Mouse (Mus musculus): ENCODE measurements around the gene Grk5. TPM values are rescaled to one million over a fixed set of nuclear protein-coding genes. Genes with fewer than 3 reads are reported as not detected.

Grk5 gene
- polyA plus RNA-seq, 1 experiment from 2014 or later: 3.3 TPM

- Histone ChIP-seq H3K9me3 (ENCODE audit: control insufficient read depth, low read length) (no peaks in the 10 kb centered on the region), H3K36me3 (ENCODE audit: control insufficient read depth, insufficient read depth, low read length) (no peaks in the 10 kb centered on the region), H3K27ac (ENCODE audit: low read depth, low read length) (no peak overlapping the region), H3K27me3 (ENCODE audit: control insufficient read depth, insufficient read depth, low read length) (no peaks in the 10 kb centered on the region), H3K4me3 (ENCODE audit: low read depth, low read length) (no peak overlapping the region), H3K9ac (replicated peaks; ENCODE audit: low read depth, low read length) (no peak overlapping the region), H3K4me1 (ENCODE audit: control insufficient read depth, insufficient read depth, low read length) (no peaks in the 10 kb centered on the region), H3K4me2 (ENCODE audit: low read depth, low read length) (no peak overlapping the region)
- no peak for ATAC-seq (ENCODE audit: low read depth)
- WGBS: 81% methylated on average over 2 of the region's 2 CpGs
Observed at GRCm38 (mm10) chr19:60981894-60982293, 92.3 kb downstream of the Grk5 start.

GRCm38 (mm10) chr19:60989766-60990165, 100.2 kb downstream of the Grk5 start:
- H3K4me2 ChIP-seq (ENCODE audit: low read depth, low read length): no peak overlapping the region
- H3K9me3 ChIP-seq (ENCODE audit: control insufficient read depth, low read length): no peaks in the 10 kb centered on the region
- no peak overlapping the region for H3K4me3 ChIP-seq (ENCODE audit: low read depth, low read length)
- 78% methylated on average over 5 of the region's 5 CpGs for WGBS
- H3K27ac ChIP-seq (ENCODE audit: low read depth, low read length): no peak overlapping the region
- H3K36me3 ChIP-seq (ENCODE audit: control insufficient read depth, insufficient read depth, low read length): no peaks in the 10 kb centered on the region
- ATAC-seq (ENCODE audit: low read depth): no peak
- no peak overlapping the region for H3K9ac ChIP-seq (replicated peaks; ENCODE audit: low read depth, low read length)
- H3K27me3 ChIP-seq (ENCODE audit: control insufficient read depth, insufficient read depth, low read length): no peaks in the 10 kb centered on the region
- H3K4me1 ChIP-seq (ENCODE audit: control insufficient read depth, insufficient read depth, low read length): no peaks in the 10 kb centered on the region

- H3K4me3 ChIP-seq (ENCODE audit: low read depth, low read length): no peak overlapping the region
- no peaks in the 10 kb centered on the region for H3K36me3 ChIP-seq (ENCODE audit: control insufficient read depth, insufficient read depth, low read length)
- H3K27me3 ChIP-seq (ENCODE audit: control insufficient read depth, insufficient read depth, low read length): no peaks in the 10 kb centered on the region
- 74% methylated on average over 3 of the region's 3 CpGs for WGBS
- no peaks in the 10 kb centered on the region for H3K9me3 ChIP-seq (ENCODE audit: control insufficient read depth, low read length)
- H3K27ac ChIP-seq (ENCODE audit: low read depth, low read length): no peak overlapping the region
- H3K4me2 ChIP-seq (ENCODE audit: low read depth, low read length): no peak overlapping the region
- no peak for ATAC-seq (ENCODE audit: low read depth)
- H3K4me1 ChIP-seq (ENCODE audit: control insufficient read depth, insufficient read depth, low read length): no peaks in the 10 kb centered on the region
- no peak overlapping the region for H3K9ac ChIP-seq (replicated peaks; ENCODE audit: low read depth, low read length)
Observed at GRCm38 (mm10) chr19:60994214-60994613, 104.7 kb downstream of the Grk5 start.

- H3K9me3 ChIP-seq (ENCODE audit: control insufficient read depth, low read length): no peaks in the 10 kb centered on the region
- ATAC-seq (ENCODE audit: low read depth): no peak
- no peaks in the 10 kb centered on the region for H3K27me3 ChIP-seq (ENCODE audit: control insufficient read depth, insufficient read depth, low read length)
- no peak overlapping the region for H3K4me3 ChIP-seq (ENCODE audit: low read depth, low read length)
- H3K27ac ChIP-seq (ENCODE audit: low read depth, low read length): no peak overlapping the region
- H3K4me1 ChIP-seq (ENCODE audit: control insufficient read depth, insufficient read depth, low read length): no peaks in the 10 kb centered on the region
- no peak overlapping the region for H3K9ac ChIP-seq (replicated peaks; ENCODE audit: low read depth, low read length)
- H3K4me2 ChIP-seq (ENCODE audit: low read depth, low read length): no peak overlapping the region
- 91% methylated on average over 2 of the region's 2 CpGs for WGBS
- no peaks in the 10 kb centered on the region for H3K36me3 ChIP-seq (ENCODE audit: control insufficient read depth, insufficient read depth, low read length)
Observed at GRCm38 (mm10) chr19:60994845-60995244, 105.3 kb downstream of the Grk5 start.

GRCm38 (mm10) chr19:60997784-60998183, 108.2 kb downstream of the Grk5 start:
- no peak for ATAC-seq (ENCODE audit: low read depth)
- no peak overlapping the region for H3K4me3 ChIP-seq (ENCODE audit: low read depth, low read length)
- no peak overlapping the region for H3K9ac ChIP-seq (replicated peaks; ENCODE audit: low read depth, low read length)
- H3K4me1 ChIP-seq (ENCODE audit: control insufficient read depth, insufficient read depth, low read length): no peaks in the 10 kb centered on the region
- H3K36me3 ChIP-seq (ENCODE audit: control insufficient read depth, insufficient read depth, low read length): no peaks in the 10 kb centered on the region
- no peak overlapping the region for H3K4me2 ChIP-seq (ENCODE audit: low read depth, low read length)
- H3K9me3 ChIP-seq (ENCODE audit: control insufficient read depth, low read length): no peaks in the 10 kb centered on the region
- H3K27me3 ChIP-seq (ENCODE audit: control insufficient read depth, insufficient read depth, low read length): no peaks in the 10 kb centered on the region
- 92% methylated on average over 4 of the region's 4 CpGs for WGBS
- H3K27ac ChIP-seq (ENCODE audit: low read depth, low read length): no peak overlapping the region

- WGBS: 63% methylated on average over 2 of the region's 2 CpGs
- Histone ChIP-seq H3K4me1 (ENCODE audit: control insufficient read depth, insufficient read depth, low read length) (no peaks in the 10 kb centered on the region), H3K27me3 (ENCODE audit: control insufficient read depth, insufficient read depth, low read length) (no peaks in the 10 kb centered on the region), H3K4me3 (ENCODE audit: low read depth, low read length) (no peak overlapping the region), H3K27ac (ENCODE audit: low read depth, low read length) (no peak overlapping the region), H3K36me3 (ENCODE audit: control insufficient read depth, insufficient read depth, low read length) (no peaks in the 10 kb centered on the region), H3K4me2 (ENCODE audit: low read depth, low read length) (no peak overlapping the region), H3K9me3 (ENCODE audit: control insufficient read depth, low read length) (no peaks in the 10 kb centered on the region), H3K9ac (replicated peaks; ENCODE audit: low read depth, low read length) (no peak overlapping the region)
- ATAC-seq (ENCODE audit: low read depth): no peak
Observed at GRCm38 (mm10) chr19:60999652-61000051, 110.1 kb downstream of the Grk5 start.

GRCm38 (mm10) chr19:61000958-61001357, 111.4 kb downstream of the Grk5 start:
- Histone ChIP-seq H3K9me3 (ENCODE audit: control insufficient read depth, low read length) (no peaks in the 10 kb centered on the region), H3K27ac (ENCODE audit: low read depth, low read length) (no peak overlapping the region), H3K4me2 (ENCODE audit: low read depth, low read length) (no peak overlapping the region), H3K36me3 (ENCODE audit: control insufficient read depth, insufficient read depth, low read length) (no peaks in the 10 kb centered on the region), H3K9ac (replicated peaks; ENCODE audit: low read depth, low read length) (no peak overlapping the region), H3K4me3 (ENCODE audit: low read depth, low read length) (no peak overlapping the region), H3K4me1 (ENCODE audit: control insufficient read depth, insufficient read depth, low read length) (no peaks in the 10 kb centered on the region), H3K27me3 (ENCODE audit: control insufficient read depth, insufficient read depth, low read length) (no peaks in the 10 kb centered on the region)
- no peak for ATAC-seq (ENCODE audit: low read depth)
- WGBS: 94% methylated on average over 2 of the region's 2 CpGs

- Histone ChIP-seq H3K4me3 (ENCODE audit: low read depth, low read length) (no peak overlapping the region), H3K4me2 (ENCODE audit: low read depth, low read length) (no peak overlapping the region), H3K4me1 (ENCODE audit: control insufficient read depth, insufficient read depth, low read length) (no peaks in the 10 kb centered on the region), H3K27ac (ENCODE audit: low read depth, low read length) (no peak overlapping the region), H3K27me3 (ENCODE audit: control insufficient read depth, insufficient read depth, low read length) (no peaks in the 10 kb centered on the region), H3K9me3 (ENCODE audit: control insufficient read depth, low read length) (no peaks in the 10 kb centered on the region), H3K36me3 (ENCODE audit: control insufficient read depth, insufficient read depth, low read length) (no peaks in the 10 kb centered on the region), H3K9ac (replicated peaks; ENCODE audit: low read depth, low read length) (no peak overlapping the region)
- WGBS: 80% methylated on average over 2 of the region's 2 CpGs
- ATAC-seq (ENCODE audit: low read depth): no peak
Observed at GRCm38 (mm10) chr19:61009266-61009665, 119.7 kb downstream of the Grk5 start.

GRCm38 (mm10) chr19:61017477-61018266, 128.1 kb downstream of the Grk5 start:
- H3K4me1 ChIP-seq (ENCODE audit: control insufficient read depth, insufficient read depth, low read length): no peaks in the 10 kb centered on the region
- 96% methylated on average over 1 of the region's 1 CpGs for WGBS
- no peak overlapping the region for H3K4me3 ChIP-seq (ENCODE audit: low read depth, low read length)
- H3K4me2 ChIP-seq (ENCODE audit: low read depth, low read length): no peak overlapping the region
- H3K9ac ChIP-seq (replicated peaks; ENCODE audit: low read depth, low read length): no peak overlapping the region
- H3K27me3 ChIP-seq (ENCODE audit: control insufficient read depth, insufficient read depth, low read length): no peaks in the 10 kb centered on the region
- no peaks in the 10 kb centered on the region for H3K36me3 ChIP-seq (ENCODE audit: control insufficient read depth, insufficient read depth, low read length)
- no peaks in the 10 kb centered on the region for H3K9me3 ChIP-seq (ENCODE audit: control insufficient read depth, low read length)
- H3K27ac ChIP-seq (ENCODE audit: low read depth, low read length): no peak overlapping the region
- ATAC-seq (ENCODE audit: low read depth): no peak

Measured in neural tube, embryonic 14.5 days (tissue).